In the genomic region with DNA sequence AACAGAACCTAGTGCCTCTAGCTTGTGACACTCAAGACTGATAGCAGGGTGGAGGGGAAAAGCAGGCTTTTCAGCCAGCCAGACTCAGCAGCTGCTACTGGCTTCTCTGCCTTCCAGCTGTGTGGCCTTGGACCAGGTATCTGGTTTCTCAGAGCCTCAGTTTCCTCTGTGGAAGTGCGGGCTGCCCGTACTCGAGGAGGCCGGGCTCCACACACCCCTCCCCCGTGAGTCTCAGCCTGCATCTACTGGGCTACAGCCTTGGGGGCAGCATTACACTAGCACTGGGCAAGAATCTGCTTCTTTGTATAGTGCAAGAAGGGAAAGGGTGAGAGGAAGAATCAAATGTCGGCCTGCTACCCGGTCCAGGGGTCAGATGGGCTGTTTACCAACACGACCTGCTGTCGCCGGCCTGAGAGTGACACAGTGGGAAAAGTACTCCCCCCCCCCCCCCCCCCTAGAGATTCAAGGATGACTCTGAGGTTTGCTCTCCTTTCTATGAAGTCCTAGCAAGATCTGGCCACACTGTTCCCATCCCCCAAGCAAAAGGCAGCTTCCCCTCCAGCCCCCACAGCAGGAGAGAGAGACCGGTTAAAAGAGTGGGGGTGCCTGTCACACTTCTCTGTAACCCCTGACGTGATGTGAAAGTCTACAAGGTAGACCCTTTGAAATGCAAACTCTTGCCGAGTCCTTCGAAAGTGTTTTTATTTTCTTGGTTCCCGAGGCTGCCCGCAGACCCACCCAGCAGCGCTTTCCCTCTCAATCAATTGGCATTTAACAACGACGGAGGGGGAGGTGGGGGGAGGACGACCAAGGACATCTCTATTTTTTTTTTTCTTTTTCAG, we compare ENCODE assay signal across 8 mouse cellular contexts. TPM values are rescaled to one million over a fixed set of nuclear protein-coding genes. Genes with fewer than 3 reads are reported as not detected.
A peak's percentile ranks its signal among the peaks of the same experiment; 100 is the strongest.
DNase-seq lines count a peak whose midpoint lies in the region; ATAC-seq and TF ChIP-seq lines count a peak whose summit lies in the region.

No protein-coding gene starts in this region.

- no peak for TF ChIP-seq CTCF in testis, adult 2 months (IDR thresholded peaks at IDR 0.05; ENCODE audit: control insufficient read depth, insufficient read depth, insufficient replicate concordance, low read depth, low read length)

- H3K4me1 ChIP-seq in testis, adult 2 months (ENCODE audit: control insufficient read depth, insufficient read depth, low read length): peaks cover 14% of the 10 kb centered on the region
- H3K4me1 ChIP-seq in heart, embryonic 16.5 days (ENCODE audit: control insufficient read depth, insufficient read depth, low read length): peaks cover 75% of the 10 kb centered on the region
- peaks cover 59% of the 10 kb centered on the region for H3K4me1 ChIP-seq in limb, embryonic 14.5 days (ENCODE audit: control insufficient read depth, insufficient read depth, low read length)
- H3K4me1 ChIP-seq in neural tube, embryonic 12.5 days: peaks cover 65% of the 10 kb centered on the region

- peak; percentile 50 for DNase-seq in CD4-positive, CD25-positive, alpha-beta regulatory T cell, adult 2 months (ENCODE audit: low read depth, low spot score)
- no peak for DNase-seq in testis, postnatal 14 days (ENCODE audit: low spot score)
- peak; percentile 58 for DNase-seq in limb, embryonic 14.5 days (ENCODE audit: low spot score)
- no peak for DNase-seq in frontal cortex, adult 2 months (ENCODE audit: extremely low spot score in 1 of 2, low spot score in 1 of 2)

- peak overlapping the region; percentile 37; the same call in 1 of the 2 replicates for H3K27ac ChIP-seq in testis, adult 2 months (ENCODE audit: control insufficient read depth, insufficient read depth, low read depth, low read length)
- peak overlapping the region; percentile 73 for H3K27ac ChIP-seq in heart, embryonic 16.5 days (ENCODE audit: low read length)
- peak overlapping the region; percentile 69 for H3K27ac ChIP-seq in limb, embryonic 14.5 days (replicated peaks; ENCODE audit: low read depth, low read length)
- H3K27ac ChIP-seq in neural tube, embryonic 12.5 days: peak overlapping the region; percentile 72

- H3K9me3 ChIP-seq in heart, embryonic 16.5 days (replicated peaks; ENCODE audit: control insufficient read depth, low read length): no peaks in the 10 kb centered on the region
- no peaks in the 10 kb centered on the region for H3K9me3 ChIP-seq in limb, embryonic 14.5 days (ENCODE audit: control insufficient read depth, low read length)
- H3K9me3 ChIP-seq in neural tube, embryonic 12.5 days: no peaks in the 10 kb centered on the region

- no peak for TF ChIP-seq POLR2A in testis, adult 2 months (IDR thresholded peaks at IDR 0.05; ENCODE audit: control insufficient read depth, low read depth, low read length)
- TF ChIP-seq POLR2A in limb, embryonic 14.5 days (IDR thresholded peaks at IDR 0.05; ENCODE audit: borderline replicate concordance, extremely low read depth, insufficient read depth, insufficient read length): no peak

- WGBS in heart, embryonic 16.5 days: 17% methylated on average over 20 of the region's 20 CpGs
- WGBS in limb, embryonic 14.5 days: 4% methylated on average over 18 of the region's 20 CpGs
- WGBS in neural tube, embryonic 12.5 days: 3% methylated on average over 20 of the region's 20 CpGs

- H3K4me2 ChIP-seq in heart, embryonic 16.5 days (ENCODE audit: low read depth, low read length): peak overlapping the region; percentile 42
- H3K4me2 ChIP-seq in limb, embryonic 14.5 days (replicated peaks; ENCODE audit: low read depth, low read length, severe bottlenecking): peak overlapping the region; percentile 90
- peak overlapping the region; percentile 86 for H3K4me2 ChIP-seq in neural tube, embryonic 12.5 days (replicated peaks)

- no peaks in the 10 kb centered on the region for H3K27me3 ChIP-seq in testis, adult 2 months (ENCODE audit: control insufficient read depth, insufficient read depth, low read length)
- H3K27me3 ChIP-seq in heart, embryonic 16.5 days (ENCODE audit: control insufficient read depth, insufficient read depth, low read length): no peaks in the 10 kb centered on the region
- H3K27me3 ChIP-seq in limb, embryonic 14.5 days (ENCODE audit: control insufficient read depth, insufficient read depth, low read length): no peaks in the 10 kb centered on the region
- no peaks in the 10 kb centered on the region for H3K27me3 ChIP-seq in neural tube, embryonic 12.5 days (replicated peaks)

- no peak for ATAC-seq in CD4-positive, CD25-positive, alpha-beta regulatory T cell, adult 4 months
- ATAC-seq in heart, embryonic 16.5 days (replicated peaks; ENCODE audit: extremely low read depth, insufficient read depth, low FRiP score): no peak
- peak; percentile 27; the same call in 1 of the 2 replicates for ATAC-seq in limb, embryonic 14.5 days (ENCODE audit: low FRiP score, low read depth)
- ATAC-seq in neural tube, embryonic 12.5 days (ENCODE audit: low FRiP score, low read depth): peak; percentile 41

- H3K9ac ChIP-seq in heart, embryonic 16.5 days (ENCODE audit: low read length): peak overlapping the region; percentile 64
- peak overlapping the region; percentile 31; the same call in 1 of the 2 replicates for H3K9ac ChIP-seq in limb, embryonic 14.5 days (ENCODE audit: low read depth, low read length, severe bottlenecking)
- peak overlapping the region; percentile 45; the same call in 1 of the 2 replicates for H3K9ac ChIP-seq in neural tube, embryonic 12.5 days

- no peak overlapping the region for H3K4me3 ChIP-seq in testis, adult 2 months (ENCODE audit: control insufficient read depth, low read depth, low read length)
- no peak overlapping the region for H3K4me3 ChIP-seq in heart, embryonic 16.5 days (ENCODE audit: low read length)
- no peak overlapping the region for H3K4me3 ChIP-seq in limb, embryonic 14.5 days (replicated peaks; ENCODE audit: low read length)
- H3K4me3 ChIP-seq in neural tube, embryonic 12.5 days: no peak overlapping the region

- no peaks in the 10 kb centered on the region for H3K36me3 ChIP-seq in testis, adult 2 months (ENCODE audit: control insufficient read depth, insufficient read depth, low read length)
- no peaks in the 10 kb centered on the region for H3K36me3 ChIP-seq in heart, embryonic 16.5 days (ENCODE audit: control insufficient read depth, insufficient read depth)
- no peaks in the 10 kb centered on the region for H3K36me3 ChIP-seq in limb, embryonic 14.5 days (ENCODE audit: control insufficient read depth, insufficient read depth, low read length)
- no peaks in the 10 kb centered on the region for H3K36me3 ChIP-seq in neural tube, embryonic 12.5 days

RNA-seq across cellular contexts. Expression of gene Fam53b, which starts 4.6 kb away (rescaled TPM):
- 100 to 1,000 TPM in 1 of 2 experiments, 10 to 100 TPM in 1; 73.4 to 102 TPM for polyA plus RNA-seq in CD4-positive, CD25-positive, alpha-beta regulatory T cell, adult 4 months (2017; shearing (Covaris generic))
- polyA plus RNA-seq in testis, adult 2 months (2012; rRNA removed): 6.1 and 7.8 TPM in 2 replicates
- 16.4 and 21.8 TPM in 2 replicates for polyA plus RNA-seq in heart, embryonic 16.5 days (2015; fragmentation: Nextera tagmentation; extraction: Ambion mirVana)
- polyA plus RNA-seq in limb, embryonic 14.5 days (2012; rRNA removed): 15.1 and 17.3 TPM in 2 replicates
- polyA plus RNA-seq in limb, embryonic 14.5 days (2014; fragmentation: Nextera tagmentation; extraction: Ambion mirVana): 20.8 and 25.0 TPM in 2 replicates
- polyA plus RNA-seq in neural tube, embryonic 12.5 days (2016; fragmentation: Nextera tagmentation; extraction: Ambion mirVana): 25.0 and 25.3 TPM in 2 replicates
- 14.7 and 18.2 TPM in 2 replicates for polyA plus RNA-seq in frontal cortex, adult 2 months (2012; rRNA removed)

RNA-seq across cellular contexts. Expression of gene Eef1akmt2, which starts 43.4 kb away (rescaled TPM):
- 10 to 100 TPM; 55.3 to 58.5 TPM for polyA plus RNA-seq in CD4-positive, CD25-positive, alpha-beta regulatory T cell, adult 4 months (2017; shearing (Covaris generic))
- 5.2 and 5.5 TPM in 2 replicates for polyA plus RNA-seq in testis, adult 2 months (2012; rRNA removed)
- 35.1 and 43.0 TPM in 2 replicates for polyA plus RNA-seq in heart, embryonic 16.5 days (2015; fragmentation: Nextera tagmentation; extraction: Ambion mirVana)
- polyA plus RNA-seq in limb, embryonic 14.5 days (2012; rRNA removed): 39.1 and 50.9 TPM in 2 replicates
- 68.6 and 70.2 TPM in 2 replicates for polyA plus RNA-seq in limb, embryonic 14.5 days (2014; fragmentation: Nextera tagmentation; extraction: Ambion mirVana)
- polyA plus RNA-seq in neural tube, embryonic 12.5 days (2016; fragmentation: Nextera tagmentation; extraction: Ambion mirVana): 79.1 and 79.6 TPM in 2 replicates
- 45.1 and 49.4 TPM in 2 replicates for polyA plus RNA-seq in frontal cortex, adult 2 months (2012; rRNA removed)

RNA-seq across cellular contexts. Expression of gene Abraxas2, which starts 50.0 kb away (rescaled TPM):
- polyA plus RNA-seq in CD4-positive, CD25-positive, alpha-beta regulatory T cell, adult 4 months (2017; shearing (Covaris generic)): 10 to 100 TPM; 35.2 to 37.9 TPM
- 17.4 and 19.3 TPM in 2 replicates for polyA plus RNA-seq in testis, adult 2 months (2012; rRNA removed)
- polyA plus RNA-seq in heart, embryonic 16.5 days (2015; fragmentation: Nextera tagmentation; extraction: Ambion mirVana): 26.0 and 30.0 TPM in 2 replicates
- 26.9 and 29.5 TPM in 2 replicates for polyA plus RNA-seq in limb, embryonic 14.5 days (2012; rRNA removed)
- polyA plus RNA-seq in limb, embryonic 14.5 days (2014; fragmentation: Nextera tagmentation; extraction: Ambion mirVana): 38.1 and 39.2 TPM in 2 replicates
- polyA plus RNA-seq in neural tube, embryonic 12.5 days (2016; fragmentation: Nextera tagmentation; extraction: Ambion mirVana): 36.5 and 41.1 TPM in 2 replicates
- 22.9 and 24.2 TPM in 2 replicates for polyA plus RNA-seq in frontal cortex, adult 2 months (2012; rRNA removed)

Comparison
In these comparisons a context has a peak if more than half of its experiments do, and no peak if none do; other contexts are left out.
1. DNase-seq: peak in CD4-positive, CD25-positive, alpha-beta regulatory T cell, adult 2 months (single experiment) and limb, embryonic 14.5 days (single experiment); none in testis, postnatal 14 days (single experiment) and frontal cortex, adult 2 months (0 of 2).
2. ATAC-seq: peak in limb, embryonic 14.5 days (single experiment) and neural tube, embryonic 12.5 days (single experiment); none in CD4-positive, CD25-positive, alpha-beta regulatory T cell, adult 4 months (single experiment) and heart, embryonic 16.5 days (single experiment).
3. Peak in every context shown above with its lines, with median percentiles within 50 percentile points of each other: H3K27ac ChIP-seq, H3K4me2 ChIP-seq and H3K9ac ChIP-seq.